7 mouse cellular contexts compared by ENCODE assay signal in genomic region chr14:54864313-54865036, GRCm38 (mm10). TPM values are rescaled to one million over a fixed set of nuclear protein-coding genes. Genes with fewer than 3 reads are reported as not detected.
DNase-seq lines count a peak whose midpoint lies in the region; ATAC-seq and TF ChIP-seq lines count a peak whose summit lies in the region.

No protein-coding gene starts in this region.

- peak; percentile 88 for DNase-seq in 416B (ENCODE audit: low read depth)
- peak; percentile 37 for DNase-seq in CD4-positive, CD25-positive, alpha-beta regulatory T cell, adult 2 months (ENCODE audit: low read depth, low spot score)
- DNase-seq in adrenal gland, postnatal 4 days (ENCODE audit: low spot score in 2 of 2) = no peak
- DNase-seq in kidney, postnatal 25 days = no peak

- peak overlapping the region; percentile 84 for H3K4me2 ChIP-seq in forebrain, embryonic 13.5 days
- peak overlapping the region; percentile 99 for H3K4me2 ChIP-seq in liver, embryonic 12.5 days

- peak overlapping the region; percentile 95 for H3K9ac ChIP-seq in forebrain, embryonic 13.5 days
- peak overlapping the region; percentile 89 for H3K9ac ChIP-seq in liver, embryonic 12.5 days

- no peaks in the 10 kb centered on the region for H3K9me3 ChIP-seq in forebrain, embryonic 13.5 days (replicated peaks)
- no peaks in the 10 kb centered on the region for H3K9me3 ChIP-seq in liver, embryonic 12.5 days (replicated peaks)

- H3K4me1 ChIP-seq in forebrain, embryonic 13.5 days = peaks cover 8% of the 10 kb centered on the region
- H3K4me1 ChIP-seq in liver, embryonic 12.5 days = peaks cover 10% of the 10 kb centered on the region
- no peaks in the 10 kb centered on the region for H3K4me1 ChIP-seq in small intestine, adult 2 months (ENCODE audit: control insufficient read depth, insufficient read depth, insufficient read length, low read length)

- H3K36me3 ChIP-seq in forebrain, embryonic 13.5 days (ENCODE audit: poor library complexity, severe bottlenecking) = 0 out of 2 replicates have a peak, but pooled peaks cover 4% of the 10 kb centered on the region
- no peaks in the 10 kb centered on the region for H3K36me3 ChIP-seq in liver, embryonic 12.5 days
- no peaks in the 10 kb centered on the region for H3K36me3 ChIP-seq in small intestine, adult 2 months (ENCODE audit: control insufficient read depth, insufficient read depth, low read length)

- peak overlapping the region; percentile 58; the same call in 1 of the 2 replicates for H3K27ac ChIP-seq in forebrain, embryonic 13.5 days
- H3K27ac ChIP-seq in liver, embryonic 12.5 days = peak overlapping the region; percentile 68
- peak overlapping the region; percentile 40; the same call in 1 of the 2 replicates for H3K27ac ChIP-seq in small intestine, adult 2 months (ENCODE audit: insufficient read depth, low read depth, low read length)

- TF ChIP-seq CTCF in small intestine, adult 2 months (IDR thresholded peaks at IDR 0.05; ENCODE audit: extremely low read depth, insufficient read length, insufficient replicate concordance, low read depth, low read length) = no peak

- WGBS in forebrain, embryonic 13.5 days = 17% methylated on average over 21 of the region's 21 CpGs
- WGBS in liver, embryonic 12.5 days (ENCODE audit: insufficient replicate concordance) = 10% methylated on average over 21 of the region's 21 CpGs
- 8% methylated on average over 21 of the region's 21 CpGs for WGBS in small intestine, adult 2 months

- no peak for TF ChIP-seq POLR2A in small intestine, adult 2 months (IDR thresholded peaks at IDR 0.05; ENCODE audit: low read depth, low read length)

- H3K4me3 ChIP-seq in forebrain, embryonic 13.5 days = peak overlapping the region; percentile 96
- H3K4me3 ChIP-seq in liver, embryonic 12.5 days = peak overlapping the region; percentile 92
- peak overlapping the region; percentile 83 for H3K4me3 ChIP-seq in small intestine, adult 2 months (ENCODE audit: low read depth, low read length)

- peak; percentile 12; the same call in 1 of the 2 replicates for ATAC-seq in forebrain, embryonic 13.5 days
- peak; percentile 14; the same call in 1 of the 2 replicates for ATAC-seq in liver, embryonic 12.5 days

- no peaks in the 10 kb centered on the region for H3K27me3 ChIP-seq in forebrain, embryonic 13.5 days
- H3K27me3 ChIP-seq in liver, embryonic 12.5 days (replicated peaks) = no peaks in the 10 kb centered on the region
- H3K27me3 ChIP-seq in small intestine, adult 2 months (ENCODE audit: control insufficient read depth, insufficient read depth, low read length) = no peaks in the 10 kb centered on the region

RNA-seq across cellular contexts. Expression of gene Homez, which starts 6.3 kb away (rescaled TPM):
- 11.9 and 12.8 TPM in 2 replicates for polyA plus RNA-seq in forebrain, embryonic 13.5 days (2015; fragmentation: Nextera tagmentation; extraction: Ambion mirVana)
- 4.0 and 4.1 TPM in 2 replicates for polyA plus RNA-seq in liver, embryonic 12.5 days (2016; fragmentation: Nextera tagmentation; extraction: Ambion mirVana)
- 1.1 and 2.0 TPM in 2 replicates for polyA plus RNA-seq in small intestine, adult 2 months (2012; rRNA removed)
- total RNA-seq in adrenal gland, postnatal 4 days (2021) = 10 to 100 TPM; 17.9 to 18.3 TPM

RNA-seq across cellular contexts. Expression of gene Ppp1r3e, which starts 12.9 kb away (rescaled TPM):
- polyA plus RNA-seq in forebrain, embryonic 13.5 days (2015; fragmentation: Nextera tagmentation; extraction: Ambion mirVana) = 1.4 and 2.0 TPM in 2 replicates
- 0.80 and 0.83 TPM in 2 replicates for polyA plus RNA-seq in liver, embryonic 12.5 days (2016; fragmentation: Nextera tagmentation; extraction: Ambion mirVana)
- polyA plus RNA-seq in small intestine, adult 2 months (2012; rRNA removed) = 8.9 and 17.4 TPM in 2 replicates
- total RNA-seq in adrenal gland, postnatal 4 days (2021) = 10 to 100 TPM; 16.9 to 21.0 TPM

RNA-seq across cellular contexts. Expression of gene Bcl2l2, which starts 18.7 kb away (rescaled TPM):
- polyA plus RNA-seq in forebrain, embryonic 13.5 days (2015; fragmentation: Nextera tagmentation; extraction: Ambion mirVana) = 3.4 and 4.1 TPM in 2 replicates
- polyA plus RNA-seq in liver, embryonic 12.5 days (2016; fragmentation: Nextera tagmentation; extraction: Ambion mirVana) = 0.83 and 1.2 TPM in 2 replicates
- 22.5 and 29.8 TPM in 2 replicates for polyA plus RNA-seq in small intestine, adult 2 months (2012; rRNA removed)
- total RNA-seq in adrenal gland, postnatal 4 days (2021) = 10 to 100 TPM; 55.3 to 65.3 TPM

RNA-seq across cellular contexts. Expression of gene Gm20521, which starts 18.8 kb away (rescaled TPM):
- 0.30 TPM in 1 of 2 replicates, not detected in the other for polyA plus RNA-seq in forebrain, embryonic 13.5 days (2015; fragmentation: Nextera tagmentation; extraction: Ambion mirVana)
- 0.14 TPM in 1 of 2 replicates, not detected in the other for polyA plus RNA-seq in liver, embryonic 12.5 days (2016; fragmentation: Nextera tagmentation; extraction: Ambion mirVana)
- 5.8 and 12.4 TPM in 2 replicates for polyA plus RNA-seq in small intestine, adult 2 months (2012; rRNA removed)
- 10 to 100 TPM in 1 of 2 experiments, 1 to 10 TPM in 1; 5.5 to 13.0 TPM for total RNA-seq in adrenal gland, postnatal 4 days (2021)

RNA-seq across cellular contexts. Expression of gene Pabpn1, which starts 27.8 kb away (rescaled TPM):
- polyA plus RNA-seq in forebrain, embryonic 13.5 days (2015; fragmentation: Nextera tagmentation; extraction: Ambion mirVana) = 167 and 171 TPM in 2 replicates
- polyA plus RNA-seq in liver, embryonic 12.5 days (2016; fragmentation: Nextera tagmentation; extraction: Ambion mirVana) = 97.0 and 97.9 TPM in 2 replicates
- polyA plus RNA-seq in small intestine, adult 2 months (2012; rRNA removed) = 19.7 and 36.0 TPM in 2 replicates
- 100 to 1,000 TPM; 334 to 350 TPM for total RNA-seq in adrenal gland, postnatal 4 days (2021)

Comparison
In these comparisons a context has a peak if more than half of its experiments do, and no peak if none do; other contexts are left out.
1. DNase-seq: peak in 416B (single experiment) and CD4-positive, CD25-positive, alpha-beta regulatory T cell, adult 2 months (single experiment); none in adrenal gland, postnatal 4 days (0 of 2) and kidney, postnatal 25 days (0 of 2).
2. Peak in every context shown above with its lines, with median percentiles within 50 percentile points of each other: H3K27ac ChIP-seq and H3K4me3 ChIP-seq.